Mouse (Mus musculus): Measurements from ENCODE around the gene Gm49388. TPM values are rescaled to one million over a fixed set of nuclear protein-coding genes. Genes with fewer than 3 reads are reported as not detected.

Gm49388 gene
- polyA plus RNA-seq, 1 experiment from 2014 or later, result 0.43 TPM

GRCm38 (mm10) chr7:127748235-127748560 lies 37.2 kb upstream of the Gm49388 start:
- Histone ChIP-seq H3K27ac (ENCODE audit: low read depth) (no peak overlapping the region), H3K27me3 (ENCODE audit: insufficient read depth, low read length) (no peaks in the 10 kb centered on the region), H3K36me3 (ENCODE audit: insufficient read depth) (peaks cover 55% of the 10 kb centered on the region), H3K9ac (0 out of 2 replicates have a peak overlapping the region, but pooled peaks have one; percentile 80), H3K4me1 (ENCODE audit: insufficient read depth) (peaks cover 8% of the 10 kb centered on the region; the same call in 1 of the 2 replicates), H3K4me2 (peak overlapping the region; percentile 86), H3K4me3 (ENCODE audit: low read depth, low read length) (no peak overlapping the region), H3K9me3 (ENCODE audit: low read depth, low read length) (no peaks in the 10 kb centered on the region)
- DNase-seq (no peak), ATAC-seq (ENCODE audit: insufficient read depth) (no peak)
- TF ChIP-seq CTCF (IDR thresholded peaks at IDR 0.05; ENCODE audit: low read depth), result no peak
- WGBS, result 89% methylated on average over 28 of the region's 28 CpGs

- ATAC-seq (ENCODE audit: insufficient read depth), result no peak
- WGBS, result 86% methylated on average over 19 of the region's 19 CpGs
- H3K9me3 ChIP-seq (ENCODE audit: low read depth, low read length), result no peaks in the 10 kb centered on the region
- H3K27ac ChIP-seq (ENCODE audit: low read depth), result no peak overlapping the region
- H3K4me2 ChIP-seq, result no peak overlapping the region
- peaks cover 78% of the 10 kb centered on the region for H3K36me3 ChIP-seq (ENCODE audit: insufficient read depth)
- DNase-seq, result no peak
- TF ChIP-seq CTCF (IDR thresholded peaks at IDR 0.05; ENCODE audit: low read depth), result no peak
- no peaks in the 10 kb centered on the region for H3K27me3 ChIP-seq (ENCODE audit: insufficient read depth, low read length)
- H3K4me3 ChIP-seq (ENCODE audit: low read depth, low read length), result no peak overlapping the region
- H3K9ac ChIP-seq, result peak overlapping the region; percentile 13; the same call in 1 of the 2 replicates
- peaks cover 4% of the 10 kb centered on the region; the same call in 1 of the 2 replicates for H3K4me1 ChIP-seq (ENCODE audit: insufficient read depth)
Observed at GRCm38 (mm10) chr7:127750131-127751127, 35.0 kb upstream of the Gm49388 start.

- H3K4me2 ChIP-seq, result no peak overlapping the region
- no peak overlapping the region for H3K27ac ChIP-seq (ENCODE audit: low read depth)
- peaks cover 89% of the 10 kb centered on the region for H3K36me3 ChIP-seq (ENCODE audit: insufficient read depth)
- no peak overlapping the region for H3K4me3 ChIP-seq (ENCODE audit: low read depth, low read length)
- no peak for TF ChIP-seq CTCF (IDR thresholded peaks at IDR 0.05; ENCODE audit: low read depth)
- no peaks in the 10 kb centered on the region for H3K27me3 ChIP-seq (ENCODE audit: insufficient read depth, low read length)
- peaks cover 4% of the 10 kb centered on the region; the same call in 1 of the 2 replicates for H3K4me1 ChIP-seq (ENCODE audit: insufficient read depth)
- WGBS, result 88% methylated on average over 5 of the region's 5 CpGs
- no peak for DNase-seq
- H3K9ac ChIP-seq, result no peak overlapping the region
- ATAC-seq (ENCODE audit: insufficient read depth), result no peak
- no peaks in the 10 kb centered on the region for H3K9me3 ChIP-seq (ENCODE audit: low read depth, low read length)
Observed at GRCm38 (mm10) chr7:127751619-127752018, 33.8 kb upstream of the Gm49388 start.

- ATAC-seq (ENCODE audit: insufficient read depth), result no peak
- H3K27me3 ChIP-seq (ENCODE audit: insufficient read depth, low read length), result no peaks in the 10 kb centered on the region
- no peak overlapping the region for H3K9ac ChIP-seq
- H3K4me3 ChIP-seq (ENCODE audit: low read depth, low read length), result no peak overlapping the region
- H3K4me1 ChIP-seq (ENCODE audit: insufficient read depth), result peaks cover 4% of the 10 kb centered on the region; the same call in 1 of the 2 replicates
- WGBS, result 91% methylated on average over 27 of the region's 27 CpGs
- no peak for TF ChIP-seq CTCF (IDR thresholded peaks at IDR 0.05; ENCODE audit: low read depth)
- no peak for DNase-seq
- H3K4me2 ChIP-seq, result no peak overlapping the region
- no peaks in the 10 kb centered on the region for H3K9me3 ChIP-seq (ENCODE audit: low read depth, low read length)
- peaks cover 94% of the 10 kb centered on the region for H3K36me3 ChIP-seq (ENCODE audit: insufficient read depth)
- no peak overlapping the region for H3K27ac ChIP-seq (ENCODE audit: low read depth)
Observed at GRCm38 (mm10) chr7:127752069-127752468, 33.3 kb upstream of the Gm49388 start.

- Histone ChIP-seq H3K4me1 (ENCODE audit: insufficient read depth) (no peaks in the 10 kb centered on the region), H3K36me3 (ENCODE audit: insufficient read depth) (peaks cover 100% of the 10 kb centered on the region), H3K9me3 (ENCODE audit: low read depth, low read length) (no peaks in the 10 kb centered on the region), H3K27ac (ENCODE audit: low read depth) (no peak overlapping the region), H3K27me3 (ENCODE audit: insufficient read depth, low read length) (no peaks in the 10 kb centered on the region), H3K9ac (no peak overlapping the region), H3K4me3 (ENCODE audit: low read depth, low read length) (no peak overlapping the region), H3K4me2 (no peak overlapping the region)
- no peak for TF ChIP-seq CTCF (IDR thresholded peaks at IDR 0.05; ENCODE audit: low read depth)
- 62% methylated on average over 5 of the region's 5 CpGs for WGBS
- DNase-seq (no peak), ATAC-seq (ENCODE audit: insufficient read depth) (no peak)
Observed at GRCm38 (mm10) chr7:127753158-127753557, 32.2 kb upstream of the Gm49388 start.

GRCm38 (mm10) chr7:127753741-127754140 lies 31.7 kb upstream of the Gm49388 start:
- 82% methylated on average over 7 of the region's 7 CpGs for WGBS
- ATAC-seq (ENCODE audit: insufficient read depth), result no peak
- H3K9ac ChIP-seq, result no peak overlapping the region

GRCm38 (mm10) chr7:127759716-127760115 lies 25.7 kb upstream of the Gm49388 start:
- H3K27ac ChIP-seq (ENCODE audit: low read depth), result no peak overlapping the region
- peaks cover 83% of the 10 kb centered on the region for H3K36me3 ChIP-seq (ENCODE audit: insufficient read depth)
- no peak overlapping the region for H3K4me3 ChIP-seq (ENCODE audit: low read depth, low read length)
- no peak for TF ChIP-seq CTCF (IDR thresholded peaks at IDR 0.05; ENCODE audit: low read depth)
- DNase-seq, result no peak
- H3K9ac ChIP-seq, result no peak overlapping the region
- no peak overlapping the region for H3K4me2 ChIP-seq
- WGBS, result 39% methylated on average over 6 of the region's 6 CpGs
- H3K9me3 ChIP-seq (ENCODE audit: low read depth, low read length), result no peaks in the 10 kb centered on the region
- no peaks in the 10 kb centered on the region for H3K4me1 ChIP-seq (ENCODE audit: insufficient read depth)
- no peaks in the 10 kb centered on the region for H3K27me3 ChIP-seq (ENCODE audit: insufficient read depth, low read length)
- ATAC-seq (ENCODE audit: insufficient read depth), result no peak

More at GRCm38 (mm10) chr7:127753741-127754140, 31.7 kb upstream of the Gm49388 start:
- TF ChIP-seq CTCF (IDR thresholded peaks at IDR 0.05; ENCODE audit: low read depth), result no peak
- Histone ChIP-seq H3K9me3 (ENCODE audit: low read depth, low read length) (no peaks in the 10 kb centered on the region), H3K4me2 (no peak overlapping the region), H3K27ac (ENCODE audit: low read depth) (no peak overlapping the region), H3K27me3 (ENCODE audit: insufficient read depth, low read length) (no peaks in the 10 kb centered on the region), H3K4me1 (ENCODE audit: insufficient read depth) (no peaks in the 10 kb centered on the region), H3K36me3 (ENCODE audit: insufficient read depth) (peaks cover 100% of the 10 kb centered on the region), H3K4me3 (ENCODE audit: low read depth, low read length) (no peak overlapping the region)
- DNase-seq, result no peak

Data from lung, embryonic 14.5 days (tissue).